Mouse (Mus musculus) C2C12 (cell line): Measurements from ENCODE around the gene Fam210b. TPM values are rescaled to one million over a fixed set of nuclear protein-coding genes. Genes with fewer than 3 reads are reported as not detected.

ENCODE experiments used
- H3K27me3 ChIP-seq: one replicate; pipeline ENCODE4 v1.6.1; 2011; ENCODE audit not compliant: control insufficient read depth, insufficient read depth, insufficient read length
- H3K36me3 ChIP-seq: one replicate; pipeline ENCODE4 v1.6.1; 2011; ENCODE audit not compliant: control insufficient read depth, insufficient read depth
- H3K4me3 ChIP-seq: one replicate; pipeline ENCODE4 v1.5.1; 2011; ENCODE audit warnings: mild to moderate bottlenecking, control low read depth; ENCODE audit not compliant: poor library complexity, insufficient read depth, severe bottlenecking
- H3K79me2 ChIP-seq: one replicate; pipeline ENCODE4 v1.6.1; 2011; ENCODE audit not compliant: control insufficient read depth, insufficient read depth
- H3K79me3 ChIP-seq: one replicate; pipeline ENCODE4 v1.6.1; 2011; ENCODE audit warnings: low read depth, control low read depth
- H3ac ChIP-seq: one replicate; pipeline ENCODE3; 2011; ENCODE audit warnings: low read depth; ENCODE audit not compliant: control insufficient read depth, insufficient read length
- CEBPB ChIP-seq: IDR thresholded peaks from one replicate; pipeline ENCODE4 v1.6.1; 2011; ENCODE audit warnings: low read depth, mild to moderate bottlenecking, control low read depth, moderate library complexity
- CTCF ChIP-seq: IDR thresholded peaks from one replicate; pipeline ENCODE4 v1.5.1; 2011; ENCODE audit not compliant: control insufficient read depth, insufficient read depth, insufficient read length
- FOSL1 ChIP-seq: IDR thresholded peaks from one replicate; pipeline ENCODE4 v1.8.0; 2011; ENCODE audit warnings: mild to moderate bottlenecking, low read length; ENCODE audit not compliant: poor library complexity, insufficient read depth, severe bottlenecking
- MAX ChIP-seq: IDR thresholded peaks from one replicate; pipeline ENCODE4 v1.6.1; 2011; ENCODE audit warnings: mild to moderate bottlenecking, control low read depth
- MYOD1 ChIP-seq: IDR thresholded peaks from one replicate; pipeline ENCODE4 v1.6.1; 2011; ENCODE audit warnings: low read depth; ENCODE audit not compliant: control insufficient read depth, insufficient read length
- MYOG ChIP-seq: IDR thresholded peaks from one replicate; pipeline ENCODE4 v1.6.1; 2011; ENCODE audit not compliant: control insufficient read depth, insufficient read length; ENCODE audit errors: extremely low read depth
- USF1 ChIP-seq: IDR thresholded peaks from one replicate; pipeline ENCODE4 v1.6.1; 2011; ENCODE audit warnings: low read depth, mild to moderate bottlenecking, control low read depth, moderate library complexity
- polyA plus RNA-seq: library from polyadenylated mRNA; unstranded; fragments of >200 nt; fragmentation: generic; extraction: Trizol; gene quantifications from one replicate; pipeline ENCODE4 v1.2.1, GENCODE M21; 2012; ENCODE audit warnings: missing spikeins

The Fam210b gene
- polyA plus RNA-seq, 1 experiment, result 2.3 TPM

GRCm38 (mm10) chr2:172338206-172338942, 7.0 kb upstream of the Fam210b start:
- no peaks in the 10 kb centered on the region for H3K79me3 ChIP-seq
- TF ChIP-seq FOSL1 (no peak), MYOD1 (no peak), MAX (no peak), CEBPB (no peak), CTCF (no peak), MYOG (no peak), USF1 (no peak)
- no peak overlapping the region for H3K4me3 ChIP-seq
- no peaks in the 10 kb centered on the region for H3K79me2 ChIP-seq
- H3ac ChIP-seq, result no peak overlapping the region
- H3K27me3 ChIP-seq, result peaks cover 12% of the 10 kb centered on the region
- no peaks in the 10 kb centered on the region for H3K36me3 ChIP-seq

- H3K4me3 ChIP-seq, result no peak overlapping the region
- H3ac ChIP-seq, result no peak overlapping the region
- no peaks in the 10 kb centered on the region for H3K79me3 ChIP-seq
- H3K36me3 ChIP-seq, result no peaks in the 10 kb centered on the region
- no peaks in the 10 kb centered on the region for H3K79me2 ChIP-seq
- peaks cover 12% of the 10 kb centered on the region for H3K27me3 ChIP-seq
- TF ChIP-seq CEBPB (no peak), MYOD1 (no peak), FOSL1 (no peak), CTCF (no peak), USF1 (no peak), MAX (no peak), MYOG (no peak)
Observed at GRCm38 (mm10) chr2:172340936-172341335, 4.4 kb upstream of the Fam210b start.

- Histone ChIP-seq H3ac (no peak overlapping the region), H3K4me3 (no peak overlapping the region), H3K79me2 (no peaks in the 10 kb centered on the region), H3K36me3 (no peaks in the 10 kb centered on the region), H3K27me3 (peaks cover 12% of the 10 kb centered on the region), H3K79me3 (no peaks in the 10 kb centered on the region)
- no peak for TF ChIP-seq MYOG
- no peak for TF ChIP-seq USF1
- TF ChIP-seq MAX, result no peak
- TF ChIP-seq CEBPB, result no peak
- TF ChIP-seq MYOD1, result no peak
- no peak for TF ChIP-seq CTCF
- TF ChIP-seq FOSL1, result no peak
Observed at GRCm38 (mm10) chr2:172341606-172342005, 3.8 kb upstream of the Fam210b start.

GRCm38 (mm10) chr2:172343751-172344150, 1.6 kb upstream of the Fam210b start:
- no peaks in the 10 kb centered on the region for H3K79me2 ChIP-seq
- no peak overlapping the region for H3ac ChIP-seq

GRCm38 (mm10) chr2:172344669-172345068, 696 bp upstream of the Fam210b start:
- H3K36me3 ChIP-seq, result no peaks in the 10 kb centered on the region
- peaks cover 9% of the 10 kb centered on the region for H3K27me3 ChIP-seq
- no peaks in the 10 kb centered on the region for H3K79me3 ChIP-seq
- H3K79me2 ChIP-seq, result no peaks in the 10 kb centered on the region
- TF ChIP-seq MAX (no peak), USF1 (no peak), CEBPB (no peak), MYOD1 (no peak), MYOG (no peak), CTCF (no peak), FOSL1 (no peak)
- H3ac ChIP-seq, result no peak overlapping the region
- H3K4me3 ChIP-seq, result no peak overlapping the region

More at GRCm38 (mm10) chr2:172343751-172344150, 1.6 kb upstream of the Fam210b start:
- Histone ChIP-seq H3K27me3 (peaks cover 9% of the 10 kb centered on the region), H3K4me3 (no peak overlapping the region), H3K36me3 (no peaks in the 10 kb centered on the region), H3K79me3 (no peaks in the 10 kb centered on the region)
- TF ChIP-seq CTCF, result no peak
- no peak for TF ChIP-seq FOSL1
- no peak for TF ChIP-seq MAX
- no peak for TF ChIP-seq USF1
- TF ChIP-seq CEBPB, result no peak
- TF ChIP-seq MYOG, result no peak
- TF ChIP-seq MYOD1, result no peak
